Mouse (Mus musculus): ENCODE data around the gene Apmap. TPM values are rescaled to one million over a fixed set of nuclear protein-coding genes. Genes with fewer than 3 reads are reported as not detected.

Gene Apmap
- polyA plus RNA-seq, 1 experiment from 2014 or later = 24.4 TPM

DNA sequence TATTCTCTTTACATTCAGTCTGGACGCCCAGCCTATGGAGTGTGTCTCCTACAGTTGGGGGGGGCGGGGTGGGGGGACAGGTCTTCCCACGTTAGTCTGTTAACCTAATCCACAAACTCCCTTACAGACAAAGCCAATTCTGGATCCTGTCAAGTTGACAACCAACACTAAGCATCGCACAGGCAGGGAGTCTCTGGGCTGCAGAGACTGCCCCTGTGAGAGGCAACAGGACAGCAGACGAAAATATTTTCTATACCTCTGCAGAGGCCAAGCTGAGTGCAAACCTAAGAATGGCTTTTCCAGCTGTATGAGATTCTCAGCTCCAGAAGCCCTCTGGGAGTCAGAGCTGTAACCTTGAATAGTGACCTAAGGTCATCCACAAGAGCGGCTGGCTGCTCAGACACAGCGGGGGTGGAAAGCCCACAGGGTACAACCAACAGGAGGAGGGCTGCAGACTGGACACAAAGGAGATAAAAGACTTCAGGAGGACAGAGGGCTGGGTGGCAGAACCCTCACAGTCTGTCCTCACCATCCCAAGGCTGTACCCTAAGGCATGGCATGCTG is 42.2 kb upstream of the Apmap start:
- no peak overlapping the region for H3K9ac ChIP-seq (ENCODE audit: low read depth, low read length)
- ATAC-seq = no peak
- no peaks in the 10 kb centered on the region for H3K27me3 ChIP-seq (replicated peaks; ENCODE audit: control insufficient read depth, insufficient read depth, low read length)
- TF ChIP-seq CTCF (IDR thresholded peaks at IDR 0.05; ENCODE audit: low read depth) = no peak
- H3K36me3 ChIP-seq (ENCODE audit: control insufficient read depth, insufficient read depth) = peaks cover 6% of the 10 kb centered on the region; the same call in 1 of the 2 replicates
- no peaks in the 10 kb centered on the region for H3K9me3 ChIP-seq (ENCODE audit: control insufficient read depth)
- no peak overlapping the region for H3K4me3 ChIP-seq (ENCODE audit: low read depth, low read length)
- WGBS = 41% methylated on average over 7 of the region's 7 CpGs
- no peak overlapping the region for H3K4me2 ChIP-seq (replicated peaks; ENCODE audit: low read depth)
- H3K4me1 ChIP-seq (replicated peaks; ENCODE audit: control insufficient read depth, insufficient read depth, low read length) = no peaks in the 10 kb centered on the region
- H3K27ac ChIP-seq (ENCODE audit: low read depth, low read length) = no peak overlapping the region

DNA sequence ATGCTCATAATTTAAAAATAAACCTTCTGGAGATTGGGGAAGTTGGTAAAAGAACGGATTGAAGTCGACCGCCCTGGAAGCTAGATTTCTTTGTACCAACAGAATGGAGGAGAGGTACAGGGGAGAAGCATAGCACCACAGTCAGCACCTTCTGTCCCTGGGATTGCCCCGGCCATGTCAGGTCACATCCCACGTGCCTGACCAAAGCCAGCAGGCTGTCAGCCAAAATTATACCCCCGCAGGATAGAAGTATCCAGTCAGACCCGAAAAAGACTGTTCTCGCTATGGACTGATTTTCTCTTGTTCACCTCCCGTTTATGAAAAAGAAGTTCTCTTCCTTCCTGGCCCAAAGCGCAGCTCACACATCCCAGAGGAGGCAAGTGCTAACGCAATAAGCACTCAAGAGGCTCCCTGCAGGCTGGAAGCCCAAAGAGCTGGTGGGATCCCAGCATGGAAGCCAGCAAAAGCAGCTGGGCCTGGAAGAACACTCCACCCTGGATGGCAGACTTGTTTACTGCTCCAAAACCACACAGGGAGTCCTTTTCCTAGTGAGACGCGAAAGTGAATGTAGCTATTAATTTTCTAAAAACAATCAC is 40.0 kb upstream of the Apmap start:
- peaks cover 6% of the 10 kb centered on the region; the same call in 1 of the 2 replicates for H3K36me3 ChIP-seq (ENCODE audit: control insufficient read depth, insufficient read depth)
- H3K27ac ChIP-seq (ENCODE audit: low read depth, low read length) = no peak overlapping the region
- no peak for ATAC-seq
- TF ChIP-seq CTCF (IDR thresholded peaks at IDR 0.05; ENCODE audit: low read depth) = no peak
- H3K9me3 ChIP-seq (ENCODE audit: control insufficient read depth) = no peaks in the 10 kb centered on the region
- 64% methylated on average over 13 of the region's 13 CpGs for WGBS
- no peak overlapping the region for H3K4me2 ChIP-seq (replicated peaks; ENCODE audit: low read depth)
- H3K27me3 ChIP-seq (replicated peaks; ENCODE audit: control insufficient read depth, insufficient read depth, low read length) = no peaks in the 10 kb centered on the region
- H3K4me3 ChIP-seq (ENCODE audit: low read depth, low read length) = no peak overlapping the region
- H3K9ac ChIP-seq (ENCODE audit: low read depth, low read length) = no peak overlapping the region
- H3K4me1 ChIP-seq (replicated peaks; ENCODE audit: control insufficient read depth, insufficient read depth, low read length) = no peaks in the 10 kb centered on the region

DNA sequence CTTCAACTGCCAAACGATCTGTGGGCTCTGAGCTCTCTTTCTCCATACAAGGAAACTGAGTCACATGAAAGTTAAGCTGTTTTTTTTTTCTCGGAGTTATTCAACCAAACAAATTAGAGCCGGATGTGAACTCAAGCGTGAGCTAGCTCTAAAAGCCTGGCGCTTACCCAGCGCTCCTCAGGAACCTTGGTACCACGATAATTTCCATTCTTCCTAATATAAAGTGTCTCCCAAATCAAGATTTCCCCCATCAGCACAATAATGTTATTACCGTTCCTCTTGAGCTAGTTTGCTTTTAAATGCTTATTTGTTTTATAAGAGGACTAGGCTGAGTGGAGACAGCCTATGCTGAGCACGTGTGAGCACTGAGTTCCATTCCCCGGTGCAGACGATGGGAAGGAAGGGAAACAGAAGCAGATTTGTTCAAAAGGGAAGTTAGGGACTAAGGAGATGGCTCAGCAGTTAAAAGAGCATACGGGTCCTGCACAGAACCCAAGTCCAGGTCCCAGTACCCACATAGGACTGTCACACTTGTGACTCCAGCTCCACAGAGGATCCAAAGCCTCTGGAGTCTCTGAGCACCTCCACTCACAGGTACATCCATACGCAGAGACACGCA is 39.4 kb upstream of the Apmap start:
- Histone ChIP-seq H3K36me3 (ENCODE audit: control insufficient read depth, insufficient read depth) (peaks cover 3% of the 10 kb centered on the region; the same call in 1 of the 2 replicates), H3K9me3 (ENCODE audit: control insufficient read depth) (no peaks in the 10 kb centered on the region), H3K27ac (ENCODE audit: low read depth, low read length) (no peak overlapping the region), H3K9ac (ENCODE audit: low read depth, low read length) (no peak overlapping the region), H3K4me3 (ENCODE audit: low read depth, low read length) (no peak overlapping the region), H3K4me1 (replicated peaks; ENCODE audit: control insufficient read depth, insufficient read depth, low read length) (no peaks in the 10 kb centered on the region), H3K4me2 (replicated peaks; ENCODE audit: low read depth) (no peak overlapping the region), H3K27me3 (replicated peaks; ENCODE audit: control insufficient read depth, insufficient read depth, low read length) (no peaks in the 10 kb centered on the region)
- no peak for ATAC-seq
- 78% methylated on average over 14 of the region's 14 CpGs for WGBS
- no peak for TF ChIP-seq CTCF (IDR thresholded peaks at IDR 0.05; ENCODE audit: low read depth)

DNA sequence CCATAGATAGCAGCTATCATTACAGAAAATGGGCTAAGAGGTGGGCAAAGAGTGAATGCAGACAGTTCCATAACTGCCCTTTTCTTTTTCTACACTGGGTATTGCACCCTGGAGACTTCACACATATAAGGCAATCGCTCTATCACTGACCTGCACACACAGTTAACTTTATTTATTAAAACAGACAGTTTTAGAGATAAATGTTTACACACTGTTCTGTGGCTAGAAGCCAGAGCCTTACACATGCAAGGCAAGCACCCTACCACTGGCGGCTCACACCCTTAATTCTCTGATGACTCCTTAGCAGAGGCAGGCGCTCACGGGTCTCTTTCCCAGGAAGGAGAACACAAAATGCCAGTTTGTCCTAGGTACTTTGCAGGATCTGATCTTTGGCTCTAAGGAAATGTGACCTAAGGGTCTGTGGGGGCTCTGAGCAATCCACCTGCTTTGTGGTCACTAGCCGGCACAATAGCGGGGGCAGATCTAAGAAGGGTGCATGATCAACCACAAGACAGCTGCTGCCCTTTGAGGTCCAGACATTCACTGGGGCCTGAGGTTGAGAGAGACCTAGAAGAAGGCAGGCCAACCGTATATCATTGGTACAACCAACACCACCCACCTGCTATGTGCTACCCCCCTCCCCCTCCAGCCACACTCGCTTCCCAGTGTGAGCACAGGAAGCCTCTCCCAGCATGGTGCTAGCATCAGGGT is 38.2 kb upstream of the Apmap start:
- no peak overlapping the region for H3K27ac ChIP-seq (ENCODE audit: low read depth, low read length)

DNA sequence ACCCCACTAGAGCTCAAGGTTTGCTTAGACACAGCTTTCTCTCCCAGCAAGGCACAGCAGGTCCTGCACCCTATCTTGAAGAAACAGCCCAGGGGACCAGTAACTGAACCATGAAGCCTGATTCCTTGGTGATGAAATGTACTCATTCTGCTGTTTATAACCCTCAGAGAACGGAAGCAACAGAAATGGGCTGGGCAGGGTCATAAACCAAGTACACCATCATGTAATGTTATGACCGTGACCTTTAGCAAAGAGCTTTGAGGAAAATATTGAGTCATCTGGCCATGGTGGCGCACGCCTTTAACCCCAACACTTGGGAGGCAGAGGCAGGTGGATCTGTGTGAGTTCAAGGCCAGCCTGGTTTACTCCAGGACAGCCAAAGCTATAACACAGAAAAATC is 36.9 kb upstream of the Apmap start:
- H3K4me1 ChIP-seq (replicated peaks; ENCODE audit: control insufficient read depth, insufficient read depth, low read length) = no peaks in the 10 kb centered on the region
- no peak overlapping the region; the same call in 1 of the 2 replicates for H3K27ac ChIP-seq (ENCODE audit: low read depth, low read length)
- H3K4me2 ChIP-seq (replicated peaks; ENCODE audit: low read depth) = no peak overlapping the region
- no peak overlapping the region for H3K9ac ChIP-seq (ENCODE audit: low read depth, low read length)
- no peaks in the 10 kb centered on the region for H3K27me3 ChIP-seq (replicated peaks; ENCODE audit: control insufficient read depth, insufficient read depth, low read length)
- peak; percentile 96 for ATAC-seq
- H3K4me3 ChIP-seq (ENCODE audit: low read depth, low read length) = no peak overlapping the region
- 31% methylated on average over 4 of the region's 4 CpGs for WGBS
- no peaks in the 10 kb centered on the region for H3K9me3 ChIP-seq (ENCODE audit: control insufficient read depth)
- TF ChIP-seq CTCF (IDR thresholded peaks at IDR 0.05; ENCODE audit: low read depth) = no peak
- H3K36me3 ChIP-seq (ENCODE audit: control insufficient read depth, insufficient read depth) = peaks cover 5% of the 10 kb centered on the region; the same call in 1 of the 2 replicates

More for the DNA sequence above, 38.2 kb upstream of the Apmap start:
- Histone ChIP-seq H3K9ac (ENCODE audit: low read depth, low read length) (no peak overlapping the region), H3K4me2 (replicated peaks; ENCODE audit: low read depth) (no peak overlapping the region), H3K4me1 (replicated peaks; ENCODE audit: control insufficient read depth, insufficient read depth, low read length) (no peaks in the 10 kb centered on the region), H3K9me3 (ENCODE audit: control insufficient read depth) (no peaks in the 10 kb centered on the region), H3K27me3 (replicated peaks; ENCODE audit: control insufficient read depth, insufficient read depth, low read length) (no peaks in the 10 kb centered on the region), H3K4me3 (ENCODE audit: low read depth, low read length) (no peak overlapping the region), H3K36me3 (ENCODE audit: control insufficient read depth, insufficient read depth) (peaks cover 5% of the 10 kb centered on the region; the same call in 1 of the 2 replicates)
- WGBS = 77% methylated on average over 8 of the region's 8 CpGs
- TF ChIP-seq CTCF (IDR thresholded peaks at IDR 0.05; ENCODE audit: low read depth) = no peak
- ATAC-seq = no peak
